9 mouse cellular contexts compared by ENCODE assay signal in the genomic region with DNA sequence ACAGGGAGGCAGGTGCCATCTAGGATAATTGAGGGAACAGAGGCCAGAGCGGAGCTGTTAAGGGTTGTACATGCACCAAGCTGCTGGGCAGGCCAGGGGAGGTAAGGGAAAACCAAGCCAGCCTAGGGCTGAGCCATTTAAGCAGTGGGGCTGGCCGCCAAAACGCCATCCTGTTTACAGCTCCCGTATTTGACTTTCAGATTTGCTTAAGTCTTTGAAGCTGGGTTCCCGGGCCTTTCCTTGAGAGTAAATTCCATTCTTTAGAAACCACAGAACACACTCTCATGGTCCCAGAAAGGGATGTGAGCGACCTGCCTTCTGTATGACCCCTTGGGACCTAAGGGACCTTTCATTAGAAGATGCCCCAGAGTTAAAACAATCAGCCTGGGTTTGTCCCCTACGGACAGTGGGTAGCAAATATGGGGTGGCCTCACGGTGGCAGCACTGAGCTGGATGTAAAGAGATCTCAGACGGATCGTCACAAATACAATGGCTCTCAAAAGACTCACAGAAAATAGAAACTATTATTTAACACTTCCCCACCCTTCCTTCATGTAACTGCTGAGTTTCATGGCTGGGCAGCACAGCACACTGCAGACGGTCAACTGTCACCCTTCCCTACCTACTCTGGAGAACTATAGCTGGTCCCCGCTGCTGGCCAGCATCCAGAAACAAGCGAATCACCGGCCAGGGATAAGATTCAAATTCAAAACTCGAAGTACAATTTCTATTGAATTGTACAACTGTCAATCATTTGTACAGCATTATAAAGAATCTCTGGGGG. TPM values are rescaled to one million over a fixed set of nuclear protein-coding genes. Genes with fewer than 3 reads are reported as not detected.
DNase-seq lines count a peak whose midpoint lies in the region; ATAC-seq and TF ChIP-seq lines count a peak whose summit lies in the region.
"Had no signal": no experiment of that assay in that cellular context is flagged by ENCODE, and none has a peak within 500 bp of the region (broad histone marks: within the 10 kb centered on the region; RNA-seq: fewer than 3 reads in every experiment).

No protein-coding gene starts in this region.

- H3K27me3 ChIP-seq in embryonic facial prominence, embryonic 14.5 days (replicated peaks; ENCODE audit: control insufficient read depth, insufficient read depth, low read length): no peaks in the 10 kb centered on the region
- H3K27me3 ChIP-seq in heart, embryonic 15.5 days: peaks cover 11% of the 10 kb centered on the region

- peak; percentile 83 for DNase-seq in embryonic facial prominence, embryonic 14.5 days (ENCODE audit: low spot score)
- DNase-seq in kidney, postnatal 25 days: peak; percentile 83 to 91
- peak; percentile 73 to 80 for DNase-seq in lung, adult 18-20 months
- peak; percentile 29 for DNase-seq in ovary, postnatal 10 days (ENCODE audit: low spot score)
- peak; percentile 53 for DNase-seq in thymus, postnatal 0 days (ENCODE audit: low spot score)

- peak overlapping the region; percentile 67 for H3K4me2 ChIP-seq in embryonic facial prominence, embryonic 14.5 days (ENCODE audit: low read depth, low read length)
- peak overlapping the region; percentile 8; the same call in 1 of the 2 replicates for H3K4me2 ChIP-seq in heart, embryonic 15.5 days

- TF ChIP-seq CTCF in bone marrow, adult 2 months (IDR thresholded peaks at IDR 0.05; ENCODE audit: control insufficient read depth, insufficient read depth, low read length): peak; percentile 69

- no peak overlapping the region for H3K9ac ChIP-seq in embryonic facial prominence, embryonic 14.5 days (ENCODE audit: low read depth, low read length)
- no peak overlapping the region for H3K9ac ChIP-seq in heart, embryonic 15.5 days

- no peaks in the 10 kb centered on the region; the same call in 1 of the 2 replicates for H3K4me1 ChIP-seq in bone marrow, adult 2 months (ENCODE audit: control insufficient read depth, insufficient read depth, low read length)
- H3K4me1 ChIP-seq in embryonic facial prominence, embryonic 14.5 days (ENCODE audit: control insufficient read depth, insufficient read depth, low read length): no peaks in the 10 kb centered on the region
- H3K4me1 ChIP-seq in heart, embryonic 15.5 days (replicated peaks): peaks cover 4% of the 10 kb centered on the region; the same call in 1 of the 2 replicates

- no peak overlapping the region for H3K4me3 ChIP-seq in bone marrow, adult 2 months (replicated peaks; ENCODE audit: control insufficient read depth, low read depth, low read length)
- H3K4me3 ChIP-seq in embryonic facial prominence, embryonic 14.5 days (ENCODE audit: low read depth, low read length): no peak overlapping the region
- no peak overlapping the region for H3K4me3 ChIP-seq in heart, embryonic 15.5 days

- TF ChIP-seq POLR2A in bone marrow, adult 2 months (IDR thresholded peaks at IDR 0.05; ENCODE audit: borderline replicate concordance, control insufficient read depth, low read depth, low read length): no peak

- WGBS in bone marrow, adult 2 months: 35% methylated on average over 15 of the region's 15 CpGs
- WGBS in embryonic facial prominence, embryonic 14.5 days: 37% methylated on average over 15 of the region's 15 CpGs
- WGBS in heart, embryonic 15.5 days: 36% methylated on average over 15 of the region's 15 CpGs

- ATAC-seq in CD4-positive, CD25-positive, alpha-beta regulatory T cell, adult 4 months: peak; percentile 53
- peak; percentile 56; the same call in 1 of the 2 replicates for ATAC-seq in embryonic facial prominence, embryonic 14.5 days (ENCODE audit: low read depth)
- ATAC-seq in heart, embryonic 15.5 days (replicated peaks; ENCODE audit: insufficient number of reproducible peaks, insufficient read depth, low FRiP score, low read depth): no peak

- no peaks in the 10 kb centered on the region for H3K36me3 ChIP-seq in embryonic facial prominence, embryonic 14.5 days (ENCODE audit: control insufficient read depth, insufficient read depth, low read length)
- no peaks in the 10 kb centered on the region for H3K36me3 ChIP-seq in heart, embryonic 15.5 days

- no peaks in the 10 kb centered on the region for H3K9me3 ChIP-seq in embryonic facial prominence, embryonic 14.5 days (ENCODE audit: control insufficient read depth, low read length)
- no peaks in the 10 kb centered on the region for H3K9me3 ChIP-seq in heart, embryonic 15.5 days (replicated peaks)

- no peak overlapping the region for H3K27ac ChIP-seq in bone marrow, adult 2 months (ENCODE audit: control insufficient read depth, insufficient read depth, low read depth, low read length, poor library complexity)
- no peak overlapping the region for H3K27ac ChIP-seq in embryonic facial prominence, embryonic 14.5 days (replicated peaks; ENCODE audit: low read depth, low read length)
- no peak overlapping the region for H3K27ac ChIP-seq in heart, embryonic 15.5 days

RNA-seq across cellular contexts. Expression of gene Edar, which starts 2.0 kb away (rescaled TPM):
- polyA plus RNA-seq in CD4-positive, CD25-positive, alpha-beta regulatory T cell, adult 4 months (2017; shearing (Covaris generic)): not detected
- 0.27 and 0.55 TPM in 2 replicates for polyA plus RNA-seq in bone marrow, adult 2 months (2011; ENCODE audit: insufficient read depth, insufficient read length, low replicate concordance, missing spikeins)
- 1.4 and 2.6 TPM in 2 replicates for polyA plus RNA-seq in embryonic facial prominence, embryonic 14.5 days (2014; fragmentation: Nextera tagmentation; extraction: Ambion mirVana)
- polyA plus RNA-seq in heart, embryonic 15.5 days (2015; fragmentation: Nextera tagmentation; extraction: Ambion mirVana): 0.09 and 0.37 TPM in 2 replicates
- 1.4 and 1.5 TPM in 2 replicates for polyA plus RNA-seq in thymus, postnatal 0 days (2015; fragmentation: Nextera tagmentation; extraction: Ambion mirVana)

RNA-seq across cellular contexts. Expression of gene Gm17542, which starts 44.5 kb away (rescaled TPM):
- not detected for polyA plus RNA-seq in CD4-positive, CD25-positive, alpha-beta regulatory T cell, adult 4 months (2017; shearing (Covaris generic))
- not detected in 2 replicates for polyA plus RNA-seq in bone marrow, adult 2 months (2011; ENCODE audit: insufficient read depth, insufficient read length, low replicate concordance, missing spikeins)
- not detected in 2 replicates for polyA plus RNA-seq in embryonic facial prominence, embryonic 14.5 days (2014; fragmentation: Nextera tagmentation; extraction: Ambion mirVana)
- polyA plus RNA-seq in heart, embryonic 15.5 days (2015; fragmentation: Nextera tagmentation; extraction: Ambion mirVana): not detected in 2 replicates
- polyA plus RNA-seq in thymus, postnatal 0 days (2015; fragmentation: Nextera tagmentation; extraction: Ambion mirVana): not detected in 2 replicates
- polyA plus RNA-seq: gonadal fat pad, adult 2 months had no signal

Comparison
In these comparisons a context has a peak if more than half of its experiments do, and no peak if none do; other contexts are left out.
1. DNase-seq: peak in every context shown above with its lines; median percentile 87 in kidney, postnatal 25 days; 83 in embryonic facial prominence, embryonic 14.5 days; 76 in lung, adult 18-20 months; 53 in thymus, postnatal 0 days; 29 in ovary, postnatal 10 days.